Mouse (Mus musculus): ENCODE measurements at regions not wholly inside any gene's neighbourhood (a gene's known extent, or its start where the extent isn't known, plus 50 kb on each side); places are given as distances from the start of the nearest gene placed in this dataset.

- no peak for DNase-seq
Observed at GRCm38 (mm10) chr13:112003445-112003844, 194.7 kb upstream of the Map3k1 start.

- no peak for DNase-seq
Observed at GRCm38 (mm10) chr13:112004126-112004525, 195.3 kb upstream of the Map3k1 start.

GRCm38 (mm10) chr13:112005421-112005820 lies 196.6 kb upstream of the Map3k1 start:
- no peak for DNase-seq

GRCm38 (mm10) chr13:112008806-112009205 lies 200.0 kb upstream of the Map3k1 start:
- no peak for DNase-seq

GRCm38 (mm10) chr13:112009288-112009687 lies 200.5 kb upstream of the Map3k1 start:
- DNase-seq: no peak

GRCm38 (mm10) chr13:112010464-112010863 lies 201.7 kb upstream of the Map3k1 start:
- DNase-seq: no peak

GRCm38 (mm10) chr13:112012640-112013039 lies 203.8 kb upstream of the Map3k1 start:
- no peak for DNase-seq

- DNase-seq: no peak
Observed at GRCm38 (mm10) chr13:112015083-112015482, 206.3 kb upstream of the Map3k1 start.

GRCm38 (mm10) chr13:112016280-112016679 lies 207.5 kb upstream of the Map3k1 start:
- DNase-seq: no peak

- DNase-seq: no peak
Observed at GRCm38 (mm10) chr13:112018497-112019281, 209.9 kb upstream of the Map3k1 start.

- DNase-seq: no peak
Observed at GRCm38 (mm10) chr13:112019575-112019974, 210.8 kb upstream of the Map3k1 start.

- DNase-seq: no peak
Observed at GRCm38 (mm10) chr13:112023171-112023570, 214.4 kb upstream of the Map3k1 start.

- DNase-seq: no peak
Observed at GRCm38 (mm10) chr13:112024667-112025585, 216.1 kb upstream of the Map3k1 start.

GRCm38 (mm10) chr13:112025586-112025950 lies 216.8 kb upstream of the Map3k1 start:
- no peak for DNase-seq

GRCm38 (mm10) chr13:112027736-112028135 lies 218.9 kb upstream of the Map3k1 start:
- no peak for DNase-seq

- no peak for DNase-seq
Observed at GRCm38 (mm10) chr13:112031061-112031460, 222.3 kb upstream of the Map3k1 start.

- no peak for DNase-seq
Observed at GRCm38 (mm10) chr13:112031631-112032320, 223.0 kb upstream of the Map3k1 start.

- no peak for DNase-seq
Observed at GRCm38 (mm10) chr13:112037731-112038380, 229.1 kb upstream of the Map3k1 start.

- no peak for DNase-seq
Observed at GRCm38 (mm10) chr13:112038556-112039304, 229.9 kb upstream of the Map3k1 start.

GRCm38 (mm10) chr13:112039422-112040145 lies 230.8 kb upstream of the Map3k1 start:
- no peak for DNase-seq

Measured in thymus, postnatal 36 days (tissue).